Mouse (Mus musculus) frontal cortex, postnatal 10 days (tissue): ENCODE results near the gene Dzip1.

Source experiments
- DNase-seq, 2 experiments: peaks; one replicate each; pipeline ENCODE4 v3.0.0; 2022; ENCODE audit warnings: low spot score in 2 of 2, mixed read lengths in 1 of 2

Dzip1 gene

GRCm38 (mm10) chr14:118834313-118834712 lies 90.9 kb downstream of the Dzip1 start:
- DNase-seq: no peak

GRCm38 (mm10) chr14:118833241-118833640 lies 92.0 kb downstream of the Dzip1 start:
- DNase-seq: no peak

GRCm38 (mm10) chr14:118831597-118831996 lies 93.7 kb downstream of the Dzip1 start:
- DNase-seq: no peak

GRCm38 (mm10) chr14:118829331-118830095 lies 95.7 kb downstream of the Dzip1 start:
- DNase-seq: no peak

GRCm38 (mm10) chr14:118827283-118827904 lies 97.9 kb downstream of the Dzip1 start:
- no peak for DNase-seq

- DNase-seq: no peak
Measured at GRCm38 (mm10) chr14:118826346-118826745, 98.9 kb downstream of the Dzip1 start.
